Comparison of ENCODE assay signal across 13 mouse cellular contexts in genomic region chr2:172430609-172431008, GRCm38 (mm10). TPM values are rescaled to one million over a fixed set of nuclear protein-coding genes. Genes with fewer than 3 reads are reported as not detected.
A peak's percentile ranks its signal among the peaks of the same experiment; 100 is the strongest.
DNase-seq lines count a peak whose midpoint lies in the region; ATAC-seq lines count a peak whose summit lies in the region.
"Had no signal": no experiment of that assay in that cellular context is flagged by ENCODE, and none has a peak within 500 bp of the region (broad histone marks: within the 10 kb centered on the region; RNA-seq: fewer than 3 reads in every experiment).

No protein-coding gene starts in this region.

- peak; percentile 89 for DNase-seq in heart, embryonic 10.5 days (ENCODE audit: low spot score)
- DNase-seq in heart, postnatal 36 days, result no peak
- DNase-seq in 3T3-L1 (ENCODE audit: low read depth, low spot score), result peak; percentile 56
- peak; percentile 29 to 31 for DNase-seq in kidney, postnatal 36 days
- DNase-seq in gastrocnemius, postnatal 10 days, result no peak
- no peak for DNase-seq in midbrain, embryonic 10.5 days (ENCODE audit: low spot score)

- H3K4me3 ChIP-seq in heart, embryonic 10.5 days, result no peak overlapping the region
- H3K4me3 ChIP-seq in heart, embryonic 11.5 days (ENCODE audit: low read depth, low read length), result no peak overlapping the region
- no peak overlapping the region for H3K4me3 ChIP-seq in midbrain, embryonic 10.5 days
- H3K4me3 ChIP-seq: hindbrain, embryonic 13.5 days had no signal

- no peak overlapping the region for H3K4me2 ChIP-seq in heart, embryonic 11.5 days
- H3K4me2 ChIP-seq: hindbrain, embryonic 13.5 days had no signal

- H3K9me3 ChIP-seq in heart, embryonic 10.5 days, result no peaks in the 10 kb centered on the region
- H3K9me3 ChIP-seq in heart, embryonic 11.5 days (replicated peaks; ENCODE audit: control insufficient read depth, low read length), result no peaks in the 10 kb centered on the region
- H3K9me3 ChIP-seq in midbrain, embryonic 10.5 days (replicated peaks), result no peaks in the 10 kb centered on the region
- H3K9me3 ChIP-seq: hindbrain, embryonic 13.5 days had no signal

- peaks cover 13% of the 10 kb centered on the region; the same call in 1 of the 2 replicates for H3K27me3 ChIP-seq in heart, embryonic 10.5 days (ENCODE audit: insufficient read depth, poor library complexity, severe bottlenecking)
- 0 out of 2 replicates have a peak, but pooled peaks cover 2% of the 10 kb centered on the region for H3K27me3 ChIP-seq in heart, embryonic 11.5 days (ENCODE audit: control insufficient read depth, insufficient read depth, low read length)
- no peaks in the 10 kb centered on the region for H3K27me3 ChIP-seq in midbrain, embryonic 10.5 days (ENCODE audit: low read depth, poor library complexity, severe bottlenecking)
- H3K27me3 ChIP-seq: CH12.LX had no signal

- H3K9ac ChIP-seq in heart, embryonic 11.5 days (ENCODE audit: low read depth, low read length), result no peak overlapping the region
- H3K9ac ChIP-seq: hindbrain, embryonic 13.5 days had no signal

- peak; percentile 85 for ATAC-seq in heart, embryonic 11.5 days (replicated peaks; ENCODE audit: insufficient number of reproducible peaks, low FRiP score, low TSS enrichment)
- no peak for ATAC-seq in activated CD4-positive, CD25-positive, alpha-beta regulatory T cell, adult 4 months
- ATAC-seq: forebrain, embryonic 16.5 days; midbrain, embryonic 16.5 days had no signal

- H3K27ac ChIP-seq in heart, embryonic 10.5 days, result peak overlapping the region; percentile 52; the same call in 1 of the 2 replicates
- H3K27ac ChIP-seq in heart, embryonic 11.5 days (ENCODE audit: low read depth, low read length), result 0 out of 2 replicates have a peak overlapping the region, but pooled peaks have one; percentile 32
- no peak overlapping the region for H3K27ac ChIP-seq in midbrain, embryonic 10.5 days (replicated peaks)
- H3K27ac ChIP-seq: hindbrain, embryonic 13.5 days had no signal

- no peaks in the 10 kb centered on the region for H3K36me3 ChIP-seq in heart, embryonic 10.5 days
- no peaks in the 10 kb centered on the region for H3K36me3 ChIP-seq in heart, embryonic 11.5 days (ENCODE audit: control insufficient read depth, insufficient read depth, low read length)
- no peaks in the 10 kb centered on the region for H3K36me3 ChIP-seq in midbrain, embryonic 10.5 days
- H3K36me3 ChIP-seq: hindbrain, embryonic 13.5 days had no signal

- 20% methylated on average over 1 of the region's 1 CpGs for WGBS in heart, embryonic 10.5 days
- WGBS in heart, embryonic 11.5 days (ENCODE audit: insufficient replicate concordance), result 25% methylated on average over 1 of the region's 1 CpGs
- 91% methylated on average over 1 of the region's 1 CpGs for WGBS in midbrain, embryonic 10.5 days

- intact Hi-C loops in heart, postnatal 36 days (cut with DNase I), result no loop called here

- peaks cover 13% of the 10 kb centered on the region for H3K4me1 ChIP-seq in heart, embryonic 10.5 days
- H3K4me1 ChIP-seq in heart, embryonic 11.5 days (ENCODE audit: control insufficient read depth, insufficient read depth, low read length), result peaks cover 10% of the 10 kb centered on the region
- H3K4me1 ChIP-seq in midbrain, embryonic 10.5 days, result no peaks in the 10 kb centered on the region
- H3K4me1 ChIP-seq: hindbrain, embryonic 13.5 days had no signal

RNA-seq across cellular contexts. Expression of gene Rtf2, which starts 9.7 kb away (rescaled TPM):
- polyA plus RNA-seq in heart, embryonic 10.5 days (2016; fragmentation: Nextera tagmentation; extraction: Ambion mirVana), result 56.0 and 66.0 TPM in 2 replicates
- 10 to 100 TPM; 31.9 to 34.3 TPM for total RNA-seq in heart, postnatal 36 days (2021)
- 52.1 and 55.7 TPM in 2 replicates for polyA plus RNA-seq in heart, embryonic 11.5 days (2014; fragmentation: Nextera tagmentation; extraction: Ambion mirVana)
- 100 to 1,000 TPM in 1 of 2 experiments, 10 to 100 TPM in 1; 99.4 to 120 TPM for polyA plus RNA-seq in activated CD4-positive, CD25-positive, alpha-beta regulatory T cell, adult 4 months (2017; shearing (Covaris generic))
- 10 to 100 TPM; 34.9 to 40.9 TPM for total RNA-seq in gastrocnemius, postnatal 10 days (2021)
- polyA plus RNA-seq in midbrain, embryonic 10.5 days (2016; fragmentation: Nextera tagmentation; extraction: Ambion mirVana), result 85.6 and 93.9 TPM in 2 replicates

RNA-seq across cellular contexts. Expression of gene Gcnt7, which starts 27.8 kb away (rescaled TPM):
- polyA plus RNA-seq in heart, embryonic 10.5 days (2016; fragmentation: Nextera tagmentation; extraction: Ambion mirVana), result 1.4 and 1.8 TPM in 2 replicates
- not detected for total RNA-seq in heart, postnatal 36 days (2021)
- polyA plus RNA-seq in heart, embryonic 11.5 days (2014; fragmentation: Nextera tagmentation; extraction: Ambion mirVana), result 0.80 and 0.87 TPM in 2 replicates
- 1 to 10 TPM; 4.0 to 7.4 TPM for polyA plus RNA-seq in activated CD4-positive, CD25-positive, alpha-beta regulatory T cell, adult 4 months (2017; shearing (Covaris generic))
- not detected for total RNA-seq in gastrocnemius, postnatal 10 days (2021)
- 1.7 and 2.0 TPM in 2 replicates for polyA plus RNA-seq in midbrain, embryonic 10.5 days (2016; fragmentation: Nextera tagmentation; extraction: Ambion mirVana)
- total RNA-seq: left cerebral cortex, postnatal 14 days had no signal

RNA-seq across cellular contexts. Expression of gene Cass4, which starts 37.0 kb away (rescaled TPM):
- 0.20 and 0.30 TPM in 2 replicates for polyA plus RNA-seq in heart, embryonic 10.5 days (2016; fragmentation: Nextera tagmentation; extraction: Ambion mirVana)
- total RNA-seq in heart, postnatal 36 days (2021), result under 1 TPM; 0.36 to 0.46 TPM
- polyA plus RNA-seq in heart, embryonic 11.5 days (2014; fragmentation: Nextera tagmentation; extraction: Ambion mirVana), result 0.89 and 0.94 TPM in 2 replicates
- polyA plus RNA-seq in activated CD4-positive, CD25-positive, alpha-beta regulatory T cell, adult 4 months (2017; shearing (Covaris generic)), result 1 to 10 TPM; 7.8 to 9.3 TPM
- under 1 TPM; 0.26 to 0.41 TPM for total RNA-seq in gastrocnemius, postnatal 10 days (2021)
- polyA plus RNA-seq in midbrain, embryonic 10.5 days (2016; fragmentation: Nextera tagmentation; extraction: Ambion mirVana), result 0.21 and 0.25 TPM in 2 replicates

RNA-seq across cellular contexts. Expression of gene Fam209, which starts 41.7 kb away (rescaled TPM):
- polyA plus RNA-seq in heart, embryonic 10.5 days (2016; fragmentation: Nextera tagmentation; extraction: Ambion mirVana), result not detected in 2 replicates
- total RNA-seq in heart, postnatal 36 days (2021), result not detected
- polyA plus RNA-seq in heart, embryonic 11.5 days (2014; fragmentation: Nextera tagmentation; extraction: Ambion mirVana), result 0.24 and 0.68 TPM in 2 replicates
- 1 to 10 TPM; 1.6 to 1.9 TPM for polyA plus RNA-seq in activated CD4-positive, CD25-positive, alpha-beta regulatory T cell, adult 4 months (2017; shearing (Covaris generic))
- total RNA-seq in gastrocnemius, postnatal 10 days (2021), result under 1 TPM; 0.35 to 0.54 TPM
- 0.17 and 0.53 TPM in 2 replicates for polyA plus RNA-seq in midbrain, embryonic 10.5 days (2016; fragmentation: Nextera tagmentation; extraction: Ambion mirVana)
- total RNA-seq: left cerebral cortex, postnatal 14 days had no signal
- polyA plus RNA-seq: hindbrain, embryonic 13.5 days; midbrain, embryonic 16.5 days had no signal

Comparison
In these comparisons a context has a peak if more than half of its experiments do, and no peak if none do; other contexts are left out.
1. DNase-seq: peak in heart, embryonic 10.5 days (single experiment), 3T3-L1 (single experiment) and kidney, postnatal 36 days (2 of 2); none in heart, postnatal 36 days (0 of 2), gastrocnemius, postnatal 10 days (single experiment) and midbrain, embryonic 10.5 days (single experiment).